Mouse (Mus musculus): ENCODE results near the gene Mmp20.
A peak's percentile ranks its signal among the peaks of the same experiment; 100 is the strongest.

Gene Mmp20

GRCm38 (mm10) chr9:7689799-7690198 lies 61.8 kb downstream of the Mmp20 start:
- no peak for DNase-seq (ENCODE audit: low spot score in 2 of 2)

GRCm38 (mm10) chr9:7691790-7692189 lies 63.8 kb downstream of the Mmp20 start, which contains the start of gene Mmp7:
Gene Mmp7, plus strand, starts transcription at chr9:7692090.
- no peak for DNase-seq (ENCODE audit: low spot score in 2 of 2)

- DNase-seq (ENCODE audit: low spot score in 2 of 2), result no peak
Observed at GRCm38 (mm10) chr9:7693961-7694360, 65.9 kb downstream of the Mmp20 start.

GRCm38 (mm10) chr9:7695646-7696045 lies 67.6 kb downstream of the Mmp20 start:
- no peak for DNase-seq (ENCODE audit: low spot score in 2 of 2)

GRCm38 (mm10) chr9:7708698-7709097 lies 80.7 kb downstream of the Mmp20 start:
- DNase-seq (ENCODE audit: low spot score in 2 of 2), result no peak

- DNase-seq (ENCODE audit: low spot score in 2 of 2), result no peak
Observed at GRCm38 (mm10) chr9:7711196-7711595, 83.2 kb downstream of the Mmp20 start.

GRCm38 (mm10) chr9:7714062-7714907 lies 86.3 kb downstream of the Mmp20 start:
- peak; percentile 0 to 54 for DNase-seq (ENCODE audit: low spot score in 2 of 2)

- no peak for DNase-seq (ENCODE audit: low spot score in 2 of 2)
Observed at GRCm38 (mm10) chr9:7714908-7715175, 86.8 kb downstream of the Mmp20 start.

- no peak for DNase-seq (ENCODE audit: low spot score in 2 of 2)
Observed at GRCm38 (mm10) chr9:7721543-7721942, 93.5 kb downstream of the Mmp20 start.

Data from left cerebral cortex, adult 9 months (tissue).